18 mouse cellular contexts compared by ENCODE assay signal in the genomic region with DNA sequence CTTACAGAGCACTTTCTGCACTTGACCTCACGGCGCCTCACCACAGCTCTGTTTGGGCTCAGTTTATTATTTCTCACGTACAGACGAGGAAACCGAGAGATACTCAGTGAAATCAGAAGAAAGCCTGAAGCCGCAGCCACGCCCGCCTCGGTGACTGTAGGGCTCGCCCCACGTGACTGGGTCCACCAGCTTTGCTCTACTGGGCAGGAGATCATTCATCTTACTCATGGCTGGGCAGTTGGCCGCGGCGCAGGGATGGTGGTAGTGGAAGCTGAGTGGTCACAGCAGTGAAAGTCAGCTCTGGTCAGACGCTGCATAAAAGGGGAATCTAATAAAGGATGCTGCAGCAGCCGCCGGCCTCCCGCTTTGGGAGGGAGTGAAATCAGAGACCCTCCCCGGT.
DNase-seq lines count a peak whose midpoint lies in the region; ATAC-seq and TF ChIP-seq lines count a peak whose summit lies in the region.
"Had no signal": no experiment of that assay in that cellular context is flagged by ENCODE, and none has a peak within 500 bp of the region (broad histone marks: within the 10 kb centered on the region; RNA-seq: fewer than 3 reads in every experiment).

No protein-coding gene starts in this region.

- H3K36me3 ChIP-seq in heart, embryonic 10.5 days: no peaks in the 10 kb centered on the region
- H3K36me3 ChIP-seq in midbrain, embryonic 10.5 days: no peaks in the 10 kb centered on the region
- H3K36me3 ChIP-seq in midbrain, embryonic 15.5 days (replicated peaks): no peaks in the 10 kb centered on the region
- H3K36me3 ChIP-seq: embryonic facial prominence, embryonic 10.5 days; heart, embryonic 15.5 days; hindbrain, embryonic 10.5 days had no signal

- peaks cover 18% of the 10 kb centered on the region for H3K4me1 ChIP-seq in heart, embryonic 10.5 days
- peaks cover 28% of the 10 kb centered on the region for H3K4me1 ChIP-seq in midbrain, embryonic 10.5 days
- H3K4me1 ChIP-seq in midbrain, embryonic 15.5 days: peaks cover 7% of the 10 kb centered on the region; the same call in 1 of the 2 replicates
- peaks cover 25% of the 10 kb centered on the region for H3K4me1 ChIP-seq in bone marrow macrophage, adult 2 months (ENCODE audit: control insufficient read depth, insufficient read depth, low read length)

- intact Hi-C loops in heart, postnatal 10 days (cut with DNase I): no loop called here

- H3K9me3 ChIP-seq in heart, embryonic 10.5 days: no peaks in the 10 kb centered on the region
- H3K9me3 ChIP-seq in midbrain, embryonic 10.5 days (replicated peaks): peaks cover 5% of the 10 kb centered on the region; the same call in 1 of the 2 replicates
- 0 out of 2 replicates have a peak, but pooled peaks cover 2% of the 10 kb centered on the region for H3K9me3 ChIP-seq in midbrain, embryonic 15.5 days
- H3K9me3 ChIP-seq: embryonic facial prominence, embryonic 10.5 days; heart, embryonic 15.5 days; hindbrain, embryonic 10.5 days had no signal

- 0 out of 2 replicates have a peak overlapping the region, but pooled peaks have one; percentile 18 for H3K27ac ChIP-seq in heart, embryonic 10.5 days
- H3K27ac ChIP-seq in midbrain, embryonic 10.5 days (replicated peaks): 0 out of 2 replicates have a peak overlapping the region, but pooled peaks have one; percentile 28
- H3K27ac ChIP-seq in midbrain, embryonic 15.5 days: no peak overlapping the region
- H3K27ac ChIP-seq in bone marrow macrophage, adult 2 months (ENCODE audit: insufficient read depth, low read depth, low read length): peak overlapping the region; percentile 39; the same call in 1 of the 2 replicates
- H3K27ac ChIP-seq: embryonic facial prominence, embryonic 10.5 days; gastrocnemius, adult 2 months; heart, embryonic 15.5 days; hindbrain, embryonic 10.5 days; hindbrain, embryonic 14.5 days had no signal

- no peaks in the 10 kb centered on the region for H3K27me3 ChIP-seq in heart, embryonic 10.5 days (ENCODE audit: insufficient read depth, poor library complexity, severe bottlenecking)
- H3K27me3 ChIP-seq in midbrain, embryonic 10.5 days (ENCODE audit: low read depth, poor library complexity, severe bottlenecking): no peaks in the 10 kb centered on the region
- no peaks in the 10 kb centered on the region for H3K27me3 ChIP-seq in midbrain, embryonic 15.5 days (replicated peaks)
- H3K27me3 ChIP-seq: heart, embryonic 15.5 days had no signal

- H3K4me2 ChIP-seq in midbrain, embryonic 15.5 days: no peak overlapping the region
- H3K4me2 ChIP-seq: heart, embryonic 15.5 days; hindbrain, embryonic 14.5 days had no signal

- no peak for TF ChIP-seq POLR2A in bone marrow macrophage, adult 2 months (IDR thresholded peaks at IDR 0.05; ENCODE audit: borderline replicate concordance, low read depth, low read length)

- ATAC-seq in midbrain, embryonic 15.5 days (replicated peaks): no peak
- ATAC-seq: activated CD4-positive, CD25-positive, alpha-beta regulatory T cell, adult 4 months; forebrain, embryonic 14.5 days had no signal

- no peak overlapping the region for H3K4me3 ChIP-seq in heart, embryonic 10.5 days
- no peak overlapping the region for H3K4me3 ChIP-seq in midbrain, embryonic 10.5 days
- no peak overlapping the region for H3K4me3 ChIP-seq in midbrain, embryonic 15.5 days
- no peak overlapping the region; the same call in 1 of the 2 replicates for H3K4me3 ChIP-seq in bone marrow macrophage, adult 2 months (ENCODE audit: insufficient read depth, low read length)
- H3K4me3 ChIP-seq: embryonic facial prominence, embryonic 10.5 days; gastrocnemius, adult 2 months; heart, embryonic 15.5 days; hindbrain, embryonic 10.5 days had no signal

- no peak for TF ChIP-seq CTCF in bone marrow macrophage, adult 2 months (IDR thresholded peaks at IDR 0.05; ENCODE audit: low read depth, low read length)

- WGBS in heart, embryonic 10.5 days: 78% methylated on average over 19 of the region's 19 CpGs
- 86% methylated on average over 19 of the region's 19 CpGs for WGBS in midbrain, embryonic 10.5 days
- WGBS in midbrain, embryonic 15.5 days: 89% methylated on average over 19 of the region's 19 CpGs

- DNase-seq in heart, embryonic 10.5 days (ENCODE audit: low spot score): no peak
- DNase-seq in heart, postnatal 10 days: no peak
- DNase-seq in midbrain, embryonic 10.5 days (ENCODE audit: low spot score): no peak
- DNase-seq in spleen, postnatal 4 days (ENCODE audit: low spot score in 2 of 2): no peak
- no peak for DNase-seq in thymus, postnatal 10 days (ENCODE audit: low spot score in 2 of 2)
- DNase-seq: adrenal gland, postnatal 25 days; cerebellum, adult 2 months; cerebellum, postnatal 10 days; gastrocnemius, adult 2 months; gastrocnemius, postnatal 25 days had no signal

- no peak overlapping the region for H3K9ac ChIP-seq in midbrain, embryonic 15.5 days
- H3K9ac ChIP-seq: heart, embryonic 15.5 days; hindbrain, embryonic 14.5 days had no signal
